Mouse (Mus musculus): ENCODE data around the gene Tprkb. TPM values are rescaled to one million over a fixed set of nuclear protein-coding genes. Genes with fewer than 3 reads are reported as not detected.
A peak's percentile ranks its signal among the peaks of the same experiment; 100 is the strongest.
"Not testable (repeated sequence)": the region's sequence is repeated elsewhere in the genome, so short reads cannot be mapped to it uniquely, and the experiment has no call there.

The Tprkb gene
- total RNA-seq (2021) = 41.9 and 43.1 TPM in 2 replicates
- long read RNA-seq, experiment 1, transcript Tprkb-201 (6 exons, 2,103 nt) = major isoform, 19 of 49 reads
- long read RNA-seq, experiment 1, transcript Tprkb-214 (5 exons, 716 nt) = minor isoform, 6 of 49 reads
- long read RNA-seq, experiment 1, partial matches to known transcripts = 3 of 49 reads
- long read RNA-seq, experiment 1, other reads (novel, unspliced or antisense) = 19 of 49 reads
- long read RNA-seq, experiment 2, transcript Tprkb-201 (6 exons, 2,103 nt) = major isoform, 16 of 31 reads
- long read RNA-seq, experiment 2, partial matches to known transcripts = 2 of 31 reads
- long read RNA-seq, experiment 2, other reads (novel, unspliced or antisense) = 11 of 31 reads

DNA sequence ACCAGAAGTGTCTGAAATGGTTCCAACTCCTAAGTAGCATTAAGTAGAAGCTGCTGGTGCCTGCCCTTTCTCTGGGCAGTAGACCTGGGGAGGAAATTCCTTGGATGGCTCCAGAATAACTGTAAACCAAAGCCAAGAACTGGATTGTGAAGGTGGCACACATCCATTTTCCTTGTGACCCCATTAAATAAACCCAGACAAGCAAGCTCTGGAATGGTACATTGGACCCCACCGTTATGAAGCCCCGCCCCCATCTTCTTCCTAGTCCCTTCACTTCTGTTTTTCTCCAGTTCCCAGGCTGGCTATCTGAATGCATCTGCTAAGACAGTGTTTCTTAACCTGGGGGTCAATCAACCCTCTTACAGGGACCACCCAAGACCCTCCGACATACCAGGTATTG, at the start of gene Tprkb:
Tprkb (plus strand) TSS at position 279 of the 400 bp plus-strand sequence.
- no peak for DNase-seq

DNA sequence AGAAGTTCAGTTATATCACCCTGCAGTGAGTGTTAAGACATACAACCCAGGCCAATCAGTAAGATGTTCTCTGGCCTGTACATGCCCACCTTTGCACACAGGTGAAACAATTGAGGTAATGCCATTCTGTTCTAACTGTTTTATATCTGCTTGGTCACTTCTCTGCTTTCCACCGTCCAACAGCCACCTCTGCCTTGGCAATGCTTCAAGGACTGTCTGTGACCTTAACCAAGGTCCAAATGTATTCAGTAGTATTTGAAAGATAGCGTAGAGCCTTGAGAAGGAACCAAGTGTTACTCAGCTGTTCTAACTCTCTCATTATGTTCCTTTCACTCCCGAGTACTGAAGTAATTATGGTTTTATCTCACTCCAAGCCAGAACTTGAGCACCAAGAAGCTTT, 49.1 kb upstream of the Tprkb start:
- DNase-seq = peak; percentile 89

DNA sequence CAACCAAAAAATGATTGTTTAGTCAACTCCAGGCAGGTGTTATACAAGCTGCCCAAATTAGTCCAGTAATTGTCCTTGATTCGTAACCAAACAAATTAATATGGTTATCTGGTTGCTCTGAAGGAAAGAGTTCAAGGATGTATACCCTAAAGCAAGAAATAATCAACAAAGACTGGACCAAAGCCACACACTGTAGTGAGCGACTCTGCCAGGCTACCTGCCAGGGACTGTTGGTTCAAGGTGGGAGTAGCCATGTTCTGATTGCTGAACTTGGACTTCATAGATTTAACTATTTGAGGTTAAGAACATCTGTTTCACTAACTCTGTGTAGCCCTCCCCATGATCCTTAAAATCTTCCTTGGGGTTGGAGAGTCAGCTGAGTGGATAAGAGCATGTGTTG, 48.5 kb upstream of the Tprkb start:
- no peak for DNase-seq

DNA sequence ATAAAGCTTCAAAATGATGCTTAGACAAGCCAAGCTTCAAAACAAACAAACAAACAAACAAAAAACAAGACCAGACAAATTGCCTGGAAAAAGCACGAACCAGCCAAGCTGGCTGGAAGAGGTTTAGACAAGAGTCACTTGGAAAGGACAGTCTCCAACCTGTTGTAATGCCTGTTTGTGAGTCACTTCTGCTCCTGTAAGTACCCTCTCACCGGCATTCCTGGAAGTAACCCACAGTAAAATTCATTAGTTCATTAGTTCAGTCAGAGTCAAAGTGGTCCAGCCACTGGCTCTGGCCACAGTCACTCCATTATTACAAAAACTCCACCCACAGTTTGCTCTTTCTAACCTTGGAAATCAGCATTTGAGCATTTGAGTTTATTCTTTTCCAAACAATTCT, 47.8 kb upstream of the Tprkb start:
- no peak for DNase-seq

DNA sequence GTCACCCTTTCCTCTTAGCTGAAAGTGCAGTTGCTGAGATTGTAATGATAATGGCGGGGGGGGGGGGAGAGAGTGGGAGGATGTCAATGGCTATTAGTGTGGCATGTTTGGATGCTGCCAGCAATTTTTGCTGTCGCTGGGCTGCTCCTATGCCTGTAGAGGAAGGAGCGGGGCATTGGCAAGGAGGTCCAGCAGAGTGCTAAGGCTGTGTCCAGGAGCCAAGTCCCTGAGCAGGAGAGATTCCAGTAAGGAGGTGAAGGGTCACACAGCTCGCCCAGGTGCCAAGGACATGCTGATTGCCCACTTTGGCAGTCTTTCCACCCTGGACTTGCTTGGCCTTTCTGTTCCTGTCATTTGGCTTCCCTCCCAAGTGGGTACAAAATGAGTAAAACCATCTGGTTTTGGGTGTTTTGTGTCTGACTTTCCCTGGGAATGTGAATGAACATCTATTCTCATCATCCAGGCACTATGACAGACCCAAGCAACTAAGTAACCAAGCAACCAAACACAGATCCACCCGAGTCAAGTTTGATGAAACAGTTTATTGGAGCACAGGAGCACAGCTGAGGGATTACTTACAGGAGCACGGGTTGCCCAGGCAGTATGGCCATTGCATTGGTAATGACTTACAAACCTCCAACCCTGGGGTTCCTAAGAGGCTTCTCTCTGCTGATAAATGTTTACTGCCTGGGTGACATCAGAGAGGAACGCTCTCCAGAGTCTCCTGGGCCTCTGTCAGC, 46.6 kb upstream of the Tprkb start:
- DNase-seq = peak; percentile 52

DNA sequence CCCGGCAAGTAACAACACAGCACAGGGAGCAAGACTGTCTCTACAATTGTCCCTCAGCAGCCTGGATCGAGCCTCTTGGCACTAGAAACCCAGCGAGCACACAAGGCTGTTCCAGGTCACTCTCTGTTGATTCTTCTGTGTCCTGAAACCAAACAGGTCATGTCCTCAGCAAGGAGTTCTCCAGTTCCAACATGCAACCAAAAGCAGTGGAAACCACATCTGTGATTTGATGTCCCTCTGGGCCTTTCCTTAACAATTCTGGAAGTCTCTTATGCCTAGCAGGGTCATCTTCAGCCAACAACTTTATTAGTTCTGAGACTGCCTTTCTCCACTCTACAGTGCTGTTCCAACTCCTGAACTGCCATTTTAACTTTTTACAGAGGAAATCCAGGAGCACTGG, 45.5 kb upstream of the Tprkb start:
- not testable (repeated sequence) for DNase-seq

DNA sequence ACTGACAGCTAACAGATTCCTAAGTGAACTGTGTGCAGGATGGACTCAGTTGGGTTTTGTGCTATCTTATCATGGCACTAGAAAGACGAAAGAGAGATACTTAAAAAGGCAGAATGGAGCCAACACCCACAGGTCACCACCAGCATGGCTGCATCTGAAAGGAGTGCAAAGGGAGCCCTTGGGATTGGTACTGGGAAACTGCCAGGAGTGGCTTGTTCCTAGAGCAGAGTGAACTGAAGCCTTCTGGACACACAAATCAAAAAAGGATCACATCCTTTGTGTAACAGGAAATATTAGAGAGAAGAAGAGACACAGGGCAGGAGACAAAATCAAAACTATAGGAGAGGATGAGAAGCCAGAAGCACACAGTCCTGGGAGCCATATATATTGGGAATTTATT, 44.7 kb upstream of the Tprkb start:
- DNase-seq = peak; percentile 51

DNA sequence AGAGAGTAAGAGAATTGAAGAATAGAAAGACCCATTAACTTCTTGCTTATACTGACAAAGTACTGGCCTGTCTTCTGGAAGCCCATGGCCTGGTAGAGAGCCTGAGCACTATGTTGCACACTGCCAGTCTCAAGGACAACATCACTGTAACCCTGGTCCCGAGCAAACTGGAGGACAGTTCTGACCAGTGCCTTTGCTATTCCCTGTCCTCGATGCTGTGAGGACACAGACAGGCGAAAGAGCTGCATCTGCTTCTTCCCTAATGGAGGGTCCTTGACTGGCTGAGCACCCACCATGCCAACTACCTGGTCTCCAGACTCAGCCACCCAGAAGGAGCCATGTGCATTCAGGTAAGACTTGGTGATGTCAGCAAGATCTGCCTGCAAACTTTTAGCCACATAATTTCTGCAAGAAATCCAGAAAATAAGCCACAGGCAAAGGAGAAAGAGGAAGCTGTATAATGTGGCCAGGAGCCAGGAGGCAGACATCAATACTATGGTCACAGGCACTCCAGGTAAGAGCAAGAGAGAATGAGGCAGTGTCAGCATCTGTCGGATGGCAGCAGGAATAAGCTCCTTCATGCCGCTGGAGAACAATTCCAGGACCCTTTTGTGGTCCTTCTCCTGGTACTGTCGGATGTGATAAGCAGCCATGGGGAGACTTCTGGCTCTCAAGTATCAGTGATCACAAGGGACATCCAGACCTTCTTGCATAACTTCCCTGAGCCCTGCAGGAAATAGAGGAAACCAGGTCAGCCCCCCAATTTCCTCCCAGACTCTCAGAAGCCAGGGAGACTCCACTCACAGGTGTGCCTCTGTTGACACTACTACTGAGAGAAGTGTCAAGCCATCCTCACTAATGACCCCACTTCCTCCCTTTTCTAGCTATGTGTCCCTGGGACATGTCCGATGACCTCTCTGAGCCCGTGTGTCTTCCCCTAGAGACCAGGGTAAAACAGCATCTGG, 43.7 kb upstream of the Tprkb start:
- no peak for DNase-seq

DNA sequence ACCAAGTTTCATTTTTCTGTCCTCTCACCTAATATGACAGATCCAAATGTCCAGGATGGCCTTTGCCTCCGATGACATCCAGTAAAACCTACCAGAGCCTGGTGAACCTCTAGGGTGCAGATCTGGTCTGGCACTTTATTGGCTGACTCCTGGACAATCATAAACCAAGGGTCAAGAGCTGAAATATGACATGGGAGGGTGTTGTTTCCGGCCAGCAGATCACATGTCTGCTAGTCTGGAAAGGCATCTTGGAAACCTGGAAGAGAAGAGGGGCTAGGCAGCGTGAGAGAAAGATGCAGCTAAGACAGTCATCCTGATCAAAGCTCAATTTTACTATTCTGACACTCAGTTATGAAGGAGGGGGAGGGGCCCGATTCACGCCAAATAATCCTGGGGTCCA, 42.7 kb upstream of the Tprkb start, which contains the start of gene Nat8f2:
Nat8f2 (minus strand) TSS at position 153 of the 400 bp plus-strand sequence.
- not testable (repeated sequence) for DNase-seq

DNA sequence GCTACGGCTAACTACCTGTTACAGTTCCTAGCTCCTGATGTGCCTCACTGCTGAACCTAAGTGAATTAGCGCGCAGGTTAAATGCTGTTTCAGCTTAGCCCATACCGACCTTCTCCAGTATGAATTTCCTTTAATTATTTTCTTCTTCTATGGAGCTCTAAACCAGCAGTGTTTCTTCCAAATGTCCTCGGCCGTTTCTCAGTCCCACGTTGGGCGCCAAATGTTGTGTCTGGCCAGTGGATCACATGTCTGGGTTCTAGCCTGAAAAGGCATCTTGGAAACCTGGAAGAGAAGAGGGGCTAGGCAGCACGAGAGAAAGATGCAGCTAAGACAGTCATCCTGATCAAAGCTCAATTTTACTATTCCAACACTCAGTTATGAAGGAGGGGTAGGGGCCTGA, 28.4 kb upstream of the Tprkb start:
- DNase-seq = not testable (repeated sequence)

DNA sequence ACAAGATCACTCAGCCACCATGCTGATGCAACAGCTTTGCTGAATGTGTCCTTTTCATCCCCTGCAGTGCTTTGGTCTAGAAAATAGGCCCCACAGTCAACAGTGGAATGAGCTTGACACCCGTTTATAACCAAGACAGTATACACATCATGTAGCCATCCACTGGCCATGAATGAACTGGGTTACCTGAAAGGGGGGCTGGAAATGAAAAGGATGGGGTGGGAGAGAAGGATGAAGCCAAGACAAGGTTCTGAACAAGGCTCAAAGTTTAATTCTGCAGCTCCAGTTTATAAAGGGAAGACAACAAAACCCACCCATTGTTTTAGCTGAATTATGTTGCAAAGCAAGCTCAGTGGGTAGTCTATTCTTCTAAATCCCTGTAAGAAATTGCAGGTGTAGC, 27.4 kb upstream of the Tprkb start:
- no peak for DNase-seq

DNA sequence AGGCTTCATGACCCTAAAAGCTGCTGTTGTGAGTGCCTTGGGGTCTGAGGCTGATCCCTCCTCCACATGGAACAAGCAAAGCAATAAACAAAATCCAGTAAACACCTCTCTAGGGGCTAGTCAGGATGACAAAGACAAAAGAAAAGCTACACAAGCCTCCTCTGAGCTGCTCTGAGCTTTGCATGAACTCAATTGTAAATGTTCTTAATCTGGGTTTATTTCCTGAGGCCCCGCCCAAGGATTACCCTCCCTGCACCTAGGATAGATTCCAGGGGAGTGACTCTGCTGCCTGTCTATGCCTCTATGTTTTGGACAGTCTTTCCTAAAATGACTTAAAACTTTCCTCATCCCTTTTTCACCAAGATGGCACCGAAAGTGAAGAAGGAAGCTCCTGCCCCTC, 22.7 kb upstream of the Tprkb start:
- no peak for DNase-seq

DNA sequence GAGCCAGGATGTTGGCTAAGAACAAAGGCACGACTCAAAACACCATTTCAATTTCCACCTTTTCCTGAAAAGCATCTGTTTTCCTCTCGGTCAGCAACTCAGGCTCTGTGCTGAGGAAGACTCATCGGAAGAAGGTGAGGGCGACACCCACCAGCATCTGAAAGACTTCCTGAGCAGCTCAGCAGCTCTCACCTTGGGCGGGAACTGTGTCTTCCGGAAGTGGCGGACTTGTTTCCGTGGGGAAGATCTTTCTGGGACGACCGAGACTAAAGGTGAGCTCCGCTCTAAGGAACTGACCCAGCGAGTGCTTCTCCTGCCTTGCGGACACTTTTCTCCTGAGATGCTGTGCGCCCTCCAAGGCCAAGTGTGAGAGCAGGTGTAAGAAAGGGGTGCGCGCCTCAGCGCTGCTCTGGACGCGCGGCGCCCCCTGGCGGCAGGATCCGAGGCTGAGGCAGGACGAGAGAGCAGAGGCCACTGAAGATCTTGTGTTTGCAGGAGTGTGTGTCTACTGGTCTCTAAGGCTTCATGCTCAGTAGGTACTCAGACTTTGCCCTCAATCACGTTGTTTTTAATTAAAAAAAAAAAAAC, 16.5 kb upstream of the Tprkb start:
- DNase-seq = peak; percentile 43

DNA sequence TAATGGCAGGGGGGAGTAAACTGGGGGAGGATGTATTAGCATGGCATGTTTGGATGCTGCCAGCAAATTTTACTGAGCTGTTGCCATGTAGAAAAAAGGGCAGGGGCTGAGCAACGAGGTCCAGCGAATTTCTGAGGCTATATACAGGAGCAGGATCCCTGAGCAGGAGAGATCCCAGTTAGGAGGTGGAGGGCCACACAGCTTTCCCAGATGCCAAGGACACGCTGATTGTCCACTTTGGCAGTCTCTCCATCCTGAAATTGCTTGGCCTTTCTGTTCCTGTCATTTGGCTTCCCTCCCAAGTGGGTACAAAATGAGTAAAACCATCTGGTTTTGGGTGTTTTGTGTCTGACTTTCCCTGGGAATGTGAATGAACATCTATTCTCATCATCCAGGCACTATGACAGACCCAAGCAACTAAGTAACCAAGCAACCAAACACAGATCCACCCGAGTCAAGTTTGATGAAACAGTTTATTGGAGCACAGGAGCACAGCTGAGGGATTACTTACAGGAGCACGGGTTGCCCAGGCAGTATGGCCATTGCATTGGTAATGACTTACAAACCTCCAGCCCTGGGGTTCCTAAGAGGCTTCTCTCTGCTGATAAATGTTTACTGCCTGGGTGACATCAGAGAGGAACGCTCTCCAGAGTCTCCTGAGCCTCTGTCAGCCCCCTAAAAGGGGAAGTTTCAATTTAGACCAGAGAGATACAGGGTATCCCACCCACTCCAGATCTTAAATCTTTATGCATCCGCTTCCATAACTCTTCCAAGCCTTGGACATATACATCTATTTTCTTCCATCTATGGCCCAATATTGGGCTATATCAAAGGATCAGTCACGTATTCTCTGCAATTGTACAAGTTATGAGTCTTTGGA, 12.8 kb upstream of the Tprkb start:
- DNase-seq = not testable (repeated sequence)

DNA sequence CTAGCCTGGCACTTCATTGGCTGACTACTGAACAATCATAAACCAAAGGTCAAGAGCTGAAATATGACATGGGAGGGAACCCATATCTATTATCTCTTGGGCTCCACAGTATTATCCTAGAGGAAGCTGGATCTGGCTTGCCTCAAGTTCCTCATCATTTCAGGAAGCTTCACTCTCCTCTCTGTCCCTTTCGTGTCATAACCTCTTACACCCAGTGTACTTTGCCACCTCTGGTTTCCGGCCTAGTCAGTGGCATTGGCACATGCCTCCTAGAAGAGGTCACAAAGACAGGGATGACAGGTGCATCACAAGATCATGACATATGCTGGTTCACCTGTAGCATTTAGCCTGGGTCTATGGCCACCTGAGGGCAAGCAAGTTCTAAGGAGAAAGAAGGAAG, 9.4 kb upstream of the Tprkb start:
- no peak for DNase-seq

DNA sequence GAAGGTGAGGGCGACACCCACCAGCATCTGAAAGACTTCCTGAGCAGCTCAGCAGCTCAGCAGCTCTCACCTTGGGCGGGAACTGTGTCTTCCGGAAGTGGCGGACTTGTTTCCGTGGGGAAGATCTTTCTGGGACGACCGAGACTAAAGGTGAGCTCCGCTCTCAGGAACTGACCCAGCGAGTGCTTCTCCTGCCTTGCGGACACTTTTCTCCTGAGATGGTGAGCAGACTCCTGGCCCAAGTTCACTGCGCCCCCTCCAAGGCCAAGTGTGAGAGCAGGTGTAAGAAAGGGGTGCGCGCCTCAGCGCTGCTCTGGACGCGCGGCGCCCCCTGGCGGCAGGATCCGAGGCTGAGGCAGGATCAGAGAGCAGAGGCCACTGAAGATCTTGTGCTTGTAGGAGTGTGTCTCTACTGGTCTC, 7.0 kb upstream of the Tprkb start, which contains the start of gene Nat8f4:
Nat8f4 (minus strand) TSS at position 243 of the 420 bp plus-strand sequence.
- peak; percentile 89 for DNase-seq

DNA sequence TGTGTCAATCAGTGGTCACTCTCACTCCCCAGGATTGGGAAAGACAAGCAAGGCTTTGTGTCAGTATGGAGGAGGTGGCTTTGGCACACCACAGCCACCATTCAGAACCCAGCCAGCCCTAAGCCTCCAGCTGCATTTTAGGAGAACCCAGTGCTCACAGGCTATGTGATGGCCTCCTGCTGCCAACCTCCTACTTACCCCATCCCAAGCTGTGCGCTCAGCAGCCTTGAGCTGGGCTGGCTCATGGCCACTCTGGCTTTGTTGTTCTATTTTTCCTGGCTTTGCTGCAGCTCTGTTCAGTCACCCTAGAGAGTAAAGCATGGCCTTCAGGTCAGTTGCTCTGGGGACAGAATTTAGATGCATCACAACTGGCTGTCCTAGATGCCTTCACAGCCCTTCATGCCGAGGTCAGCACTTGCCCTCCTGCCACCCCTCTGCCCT, 4.7 kb upstream of the Tprkb start:
- DNase-seq = peak; percentile 82

DNA sequence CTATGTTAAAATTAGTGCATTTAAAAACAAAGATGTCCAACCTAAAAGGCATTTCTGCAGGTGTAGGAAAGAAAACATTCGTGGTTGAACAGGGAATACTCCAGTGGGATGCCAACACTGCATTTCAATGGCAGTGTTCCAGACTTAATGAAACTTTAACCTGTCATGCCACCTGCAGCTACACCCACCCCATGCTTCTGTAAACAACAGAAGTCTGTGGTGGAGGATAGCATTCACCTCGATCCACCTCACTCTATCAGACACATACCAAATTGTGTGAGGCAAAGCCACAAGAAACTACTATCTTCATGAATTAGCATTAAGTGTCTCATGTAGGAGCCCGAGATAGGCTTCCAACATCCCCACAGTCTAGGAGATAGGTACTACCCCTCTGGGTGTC, 3.3 kb upstream of the Tprkb start:
- DNase-seq = no peak

DNA sequence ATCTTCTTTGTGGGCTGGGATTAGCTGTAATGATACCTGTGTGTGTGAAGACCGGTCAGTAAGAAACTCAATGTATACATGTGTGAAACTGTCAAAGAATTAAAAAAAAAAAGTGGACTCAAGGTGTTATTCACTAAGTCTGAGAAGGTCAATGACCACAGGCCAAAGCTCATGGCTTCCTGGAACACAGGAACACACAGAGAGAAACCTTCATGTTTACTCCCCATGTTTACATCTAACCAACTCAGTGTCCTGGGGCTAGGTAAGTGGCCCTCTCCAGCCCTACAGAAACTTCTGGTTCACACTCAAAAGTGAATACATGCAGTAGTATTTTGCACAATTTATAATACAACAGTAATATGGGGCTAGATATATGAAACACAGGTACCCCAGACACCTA, 2.0 kb upstream of the Tprkb start:
- DNase-seq = no peak

DNA sequence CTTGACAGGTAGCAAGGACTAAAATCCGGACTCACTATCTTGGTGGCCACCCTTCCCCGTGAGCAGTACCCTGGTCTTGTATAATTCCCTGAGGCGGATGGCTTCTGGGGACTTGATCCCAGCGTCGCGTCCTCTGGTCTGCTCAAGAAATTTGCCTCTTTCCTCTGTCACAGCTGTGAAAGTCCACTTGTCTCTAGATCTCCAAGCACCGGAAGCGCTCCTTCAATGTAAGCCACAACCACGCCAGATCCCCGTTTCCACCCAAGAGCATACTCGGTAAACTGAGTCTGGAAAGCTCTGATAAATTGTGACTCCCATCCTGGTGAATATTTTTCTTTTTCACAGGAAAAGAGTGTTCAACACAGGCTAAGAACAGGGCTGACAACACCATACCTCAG, 3.5 kb downstream of the Tprkb start:
- DNase-seq = peak; percentile 36
